Mouse (Mus musculus) lung, postnatal 4 days (tissue): ENCODE data around the gene Slc36a4.

Experiments
- DNase-seq, 2 experiments: peaks; one replicate each; pipeline ENCODE4 v3.0.0; 2021

The Slc36a4 gene

DNA sequence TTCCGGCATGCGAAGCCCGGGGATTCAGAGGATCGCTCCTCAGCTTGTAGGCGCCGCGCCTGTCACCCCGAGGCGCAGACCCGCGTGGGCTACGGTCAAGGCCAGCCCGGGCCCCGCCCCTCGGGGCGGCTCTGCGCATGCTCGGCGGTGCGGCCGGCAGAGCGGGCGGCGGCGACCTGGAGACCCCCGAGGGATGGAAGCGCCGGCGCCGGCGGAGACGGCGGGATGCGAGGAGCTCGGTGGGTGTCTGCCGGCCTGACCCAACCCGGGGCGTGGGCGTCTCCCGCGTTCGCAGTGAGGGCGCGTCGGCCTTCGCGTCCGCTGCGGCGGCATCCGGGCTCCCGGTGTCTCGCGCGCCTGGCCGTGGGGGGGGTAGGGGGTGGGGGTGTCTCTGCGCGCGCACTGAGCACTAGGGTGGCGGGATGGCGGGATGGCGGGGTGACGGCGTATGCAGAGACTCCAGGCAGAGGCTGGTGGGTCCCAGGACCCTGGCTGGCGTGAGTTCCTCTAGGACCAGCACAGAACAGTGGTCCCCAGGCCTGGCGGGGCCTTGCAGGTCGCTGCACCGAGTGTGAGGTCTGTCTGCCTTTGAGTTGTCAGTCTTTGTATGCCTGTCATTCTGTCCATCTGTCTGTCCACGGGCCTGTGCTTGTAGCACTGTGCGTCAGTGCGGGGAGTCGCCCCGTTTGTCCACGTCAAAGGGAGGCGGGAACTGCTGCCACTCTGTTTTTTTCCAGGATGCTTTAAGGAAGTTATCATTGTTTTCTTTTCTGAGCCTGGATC, at the start of gene Slc36a4:
Slc36a4 (plus strand) TSS at position 140 of the 783 bp plus-strand sequence.
- DNase-seq: peak; percentile 83

DNA sequence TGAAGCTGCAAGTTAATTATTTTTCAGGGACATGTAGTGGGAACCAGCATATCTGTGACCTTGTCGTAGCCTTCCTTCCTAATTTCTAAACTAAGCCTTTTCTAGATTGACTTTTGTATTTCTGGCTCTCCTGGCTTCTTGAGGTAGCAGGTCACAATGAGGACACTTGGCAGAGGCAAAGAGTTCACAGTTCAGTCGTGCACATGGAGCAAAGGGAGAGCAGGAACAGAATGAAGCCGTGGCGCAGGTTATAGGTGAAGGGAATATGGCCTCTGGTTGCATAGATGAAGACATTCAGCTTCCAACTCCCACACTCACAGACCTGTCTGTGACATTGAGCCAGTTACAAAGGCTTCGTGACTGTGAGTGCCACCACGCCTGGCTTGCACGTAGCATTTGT, 44.9 kb upstream of the Slc36a4 start:
- no peak for DNase-seq

DNA sequence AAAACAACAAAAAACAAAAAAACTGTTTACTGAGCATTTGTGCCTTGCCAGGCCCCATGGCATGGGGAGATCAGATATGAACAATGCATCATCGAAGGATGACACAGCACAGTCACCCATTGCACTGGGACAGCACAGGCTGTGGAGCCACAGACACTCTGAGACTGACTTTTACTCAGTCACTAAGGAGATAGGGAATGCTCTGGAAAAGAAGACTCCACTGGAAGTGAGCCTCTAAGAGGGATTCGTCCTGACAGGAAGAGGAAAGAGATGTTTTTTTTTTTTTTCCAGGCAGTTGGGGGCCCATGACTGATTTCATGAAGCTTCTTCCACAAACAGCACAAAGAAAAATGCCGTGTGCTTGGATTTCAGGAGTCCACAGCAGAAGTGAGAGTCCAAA, 40.1 kb upstream of the Slc36a4 start:
- no peak for DNase-seq

DNA sequence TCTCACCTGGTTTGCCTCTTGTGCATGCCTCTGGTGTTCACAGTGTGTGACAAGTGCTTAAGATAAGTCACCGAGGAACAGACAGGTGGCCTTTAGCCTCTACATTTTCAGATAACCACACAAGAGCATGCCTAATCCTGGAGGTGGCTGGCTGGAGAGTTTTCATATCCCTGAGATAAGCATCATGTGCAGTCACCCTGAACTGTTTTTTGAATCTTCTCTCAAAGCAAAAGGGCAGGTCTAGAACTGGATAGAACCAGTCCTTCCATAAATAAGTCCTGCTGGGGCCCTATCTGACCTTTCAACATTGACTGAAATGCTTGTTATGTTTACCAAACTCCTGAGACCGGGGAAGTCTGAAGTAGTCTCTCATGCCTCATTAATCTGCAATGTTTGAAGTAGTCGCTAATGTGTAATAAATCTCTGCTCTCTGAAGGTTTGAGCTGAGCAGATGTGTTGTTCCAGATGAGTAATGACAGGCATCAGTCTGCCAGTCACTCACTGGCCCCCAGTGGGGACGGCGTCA, 39.5 kb upstream of the Slc36a4 start:
- DNase-seq: peak in 1 of 2 experiments; percentile 11

DNA sequence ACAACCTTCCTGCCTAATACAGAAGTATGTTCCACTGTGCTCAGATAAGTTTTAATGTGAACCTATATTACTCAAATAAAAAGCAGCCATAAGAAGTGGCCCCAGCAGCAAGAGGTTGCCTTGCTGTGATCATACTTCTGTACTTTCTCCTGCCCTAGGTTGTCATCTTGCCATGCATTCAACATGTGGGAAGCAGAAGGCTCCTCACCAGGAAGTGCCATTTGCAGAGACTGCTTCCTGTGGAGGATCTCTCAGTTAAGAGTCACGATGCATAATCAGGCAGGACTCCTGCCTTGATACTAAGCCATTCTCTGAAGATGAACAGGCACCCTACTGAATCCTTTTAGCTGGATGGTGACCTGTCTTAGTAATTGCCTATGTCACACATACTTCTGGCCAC, 37.3 kb upstream of the Slc36a4 start:
- DNase-seq: no peak

DNA sequence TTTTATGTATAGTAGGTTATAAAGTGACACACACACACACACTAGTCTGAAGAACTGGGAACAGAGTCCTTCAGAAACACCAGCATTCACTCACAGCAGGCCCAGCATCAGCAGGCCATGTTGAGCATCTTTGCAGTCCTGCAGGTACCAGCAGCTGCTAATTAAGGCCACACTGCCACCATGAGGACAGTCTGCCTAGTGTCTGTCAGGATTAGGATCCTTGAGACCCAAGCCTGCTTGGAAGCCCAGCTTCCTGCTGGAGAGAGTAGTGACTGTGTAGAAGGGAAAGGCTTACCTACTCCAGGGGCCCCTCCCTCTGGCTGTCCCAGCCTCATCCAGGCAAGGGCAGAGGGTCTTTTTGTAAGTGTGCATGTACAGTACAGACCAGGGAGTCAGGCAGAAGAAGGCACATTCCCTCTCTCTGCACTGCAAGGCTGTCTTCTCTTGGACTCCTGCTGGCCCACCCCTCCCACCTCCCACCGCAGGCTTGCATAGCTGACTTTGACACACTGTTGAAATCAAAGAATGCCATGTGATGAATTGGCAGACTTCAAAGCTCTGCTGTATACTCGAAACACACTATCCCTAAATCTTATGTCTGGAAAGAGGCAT, 27.6 kb upstream of the Slc36a4 start:
- DNase-seq: peak; percentile 76 to 83

DNA sequence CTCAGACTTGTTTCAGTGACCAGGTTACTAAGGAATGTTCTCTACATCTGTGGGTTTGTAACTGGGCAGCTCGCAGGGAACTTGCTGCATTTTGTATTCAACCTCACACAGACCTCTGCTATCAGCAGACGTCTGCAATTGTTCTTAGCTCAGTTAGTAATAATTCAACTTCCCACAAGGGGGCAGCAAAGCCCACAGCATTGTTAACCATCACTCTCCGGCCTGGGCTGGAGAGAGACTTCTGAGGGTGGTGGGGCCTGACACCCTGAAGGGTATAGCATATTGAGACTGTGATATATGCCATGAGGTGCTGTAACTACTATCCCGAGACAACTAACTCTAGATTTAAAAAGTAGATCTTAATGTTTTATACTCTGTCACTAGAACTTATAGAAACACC, 24.3 kb upstream of the Slc36a4 start:
- peak in 1 of 2 experiments; percentile 77 for DNase-seq

DNA sequence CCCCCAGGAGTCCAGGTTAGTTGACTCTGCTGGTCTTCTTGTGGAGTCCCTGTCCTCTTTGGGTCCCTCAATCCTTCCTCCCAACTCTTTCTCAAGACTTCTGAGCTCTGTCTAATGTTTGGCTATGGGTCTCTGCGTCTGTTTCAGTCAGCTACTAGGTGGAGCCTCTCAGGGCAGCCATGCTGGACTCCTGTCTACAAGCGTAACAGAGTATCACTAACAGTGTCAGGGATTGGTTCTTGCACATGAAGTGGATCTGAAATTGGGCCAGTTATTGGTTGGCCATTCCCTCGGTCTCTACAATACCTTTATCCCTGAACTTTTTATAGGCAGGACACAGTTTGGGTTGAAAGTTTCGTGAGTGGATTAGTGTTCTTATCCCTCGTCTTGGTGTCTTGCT, 22.2 kb upstream of the Slc36a4 start:
- DNase-seq: no peak

DNA sequence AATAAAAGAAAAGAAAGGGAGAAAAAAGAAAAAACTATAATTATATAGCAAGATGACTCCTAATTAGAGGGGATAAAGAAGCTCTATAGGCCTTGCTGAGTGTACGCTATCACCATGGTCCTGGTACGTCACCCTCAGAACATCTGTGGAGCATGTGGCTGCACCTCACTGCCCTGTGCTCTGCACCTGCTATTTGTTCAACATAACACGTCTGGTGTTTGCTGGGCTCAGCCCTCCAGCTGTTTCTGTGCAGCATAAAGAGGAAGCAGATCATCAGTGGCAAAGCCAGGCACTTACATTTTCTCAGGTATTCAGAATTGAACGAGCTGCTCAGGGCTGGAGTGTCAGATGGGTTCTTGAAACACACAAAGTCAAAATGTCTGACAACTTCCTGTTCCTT, 15.7 kb upstream of the Slc36a4 start:
- no peak for DNase-seq

DNA sequence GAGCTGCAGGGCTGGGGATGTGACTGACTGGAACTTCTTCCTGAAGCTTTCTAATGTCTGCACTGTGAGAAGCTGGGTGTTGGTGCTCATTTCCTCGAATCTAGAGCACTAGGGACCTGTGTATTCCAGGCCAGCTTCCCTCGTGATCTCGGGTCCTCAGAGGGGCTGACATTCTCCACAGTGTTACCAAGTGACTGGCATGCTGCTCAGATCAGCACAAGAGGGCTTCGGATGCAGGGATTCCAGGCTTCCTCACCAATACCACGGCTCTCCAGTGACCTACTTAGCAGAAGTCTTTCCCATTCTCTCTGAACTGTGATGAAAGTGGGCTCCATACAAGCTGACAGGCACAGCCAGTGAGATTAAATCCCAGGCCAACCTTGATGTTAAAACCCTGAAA, 14.5 kb upstream of the Slc36a4 start:
- no peak for DNase-seq

DNA sequence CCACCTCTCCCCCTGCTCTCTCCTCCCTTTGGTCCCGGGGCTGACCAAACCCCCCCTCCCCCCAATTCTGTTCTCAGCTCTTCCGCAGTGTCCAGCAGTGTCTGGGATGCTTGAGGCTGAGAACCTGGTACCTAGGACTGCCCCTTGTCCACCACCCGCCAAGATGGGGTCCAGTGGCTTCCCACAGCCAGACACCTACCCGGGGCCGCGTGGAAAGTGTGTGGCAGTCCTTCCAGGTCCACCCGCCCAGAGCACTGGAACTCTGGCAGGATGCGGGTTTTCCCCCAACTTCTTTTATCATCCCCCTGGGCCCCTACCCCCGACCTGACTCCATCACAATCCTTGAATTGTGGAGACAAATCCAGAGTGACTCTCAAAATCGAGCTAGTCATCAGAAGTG, 3.8 kb upstream of the Slc36a4 start:
- no peak for DNase-seq

DNA sequence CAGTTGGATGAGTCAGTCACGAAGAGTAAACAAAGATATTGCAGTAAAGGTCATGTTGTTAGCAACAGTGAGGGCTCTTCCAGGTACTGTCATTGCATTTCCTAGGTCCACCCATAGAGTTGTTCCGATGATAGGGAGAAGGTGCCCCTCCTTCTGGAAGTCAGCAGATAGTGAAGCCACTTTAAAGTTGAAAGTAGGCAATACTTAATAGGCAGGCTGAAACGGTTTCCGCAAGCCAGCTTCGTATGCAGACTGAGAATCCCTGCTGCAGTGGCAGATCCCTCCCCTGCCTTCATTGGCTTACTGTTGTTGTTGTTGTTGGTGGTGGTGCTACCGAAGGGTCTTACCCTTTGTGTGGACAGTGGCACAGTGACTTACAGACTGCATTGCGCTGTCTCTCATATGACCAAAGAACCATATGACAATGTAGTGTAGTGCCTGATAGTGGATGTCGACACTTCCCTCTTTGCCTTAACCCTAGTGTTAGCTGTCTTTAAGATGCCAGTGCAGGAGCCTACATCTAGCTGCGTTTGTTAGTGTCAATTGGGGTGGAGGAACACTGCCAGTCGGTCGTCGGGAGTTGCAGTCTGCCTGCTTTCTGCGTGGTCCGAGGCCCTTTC, 449 bp upstream of the Slc36a4 start:
- DNase-seq: peak in 1 of 2 experiments; percentile 21

DNA sequence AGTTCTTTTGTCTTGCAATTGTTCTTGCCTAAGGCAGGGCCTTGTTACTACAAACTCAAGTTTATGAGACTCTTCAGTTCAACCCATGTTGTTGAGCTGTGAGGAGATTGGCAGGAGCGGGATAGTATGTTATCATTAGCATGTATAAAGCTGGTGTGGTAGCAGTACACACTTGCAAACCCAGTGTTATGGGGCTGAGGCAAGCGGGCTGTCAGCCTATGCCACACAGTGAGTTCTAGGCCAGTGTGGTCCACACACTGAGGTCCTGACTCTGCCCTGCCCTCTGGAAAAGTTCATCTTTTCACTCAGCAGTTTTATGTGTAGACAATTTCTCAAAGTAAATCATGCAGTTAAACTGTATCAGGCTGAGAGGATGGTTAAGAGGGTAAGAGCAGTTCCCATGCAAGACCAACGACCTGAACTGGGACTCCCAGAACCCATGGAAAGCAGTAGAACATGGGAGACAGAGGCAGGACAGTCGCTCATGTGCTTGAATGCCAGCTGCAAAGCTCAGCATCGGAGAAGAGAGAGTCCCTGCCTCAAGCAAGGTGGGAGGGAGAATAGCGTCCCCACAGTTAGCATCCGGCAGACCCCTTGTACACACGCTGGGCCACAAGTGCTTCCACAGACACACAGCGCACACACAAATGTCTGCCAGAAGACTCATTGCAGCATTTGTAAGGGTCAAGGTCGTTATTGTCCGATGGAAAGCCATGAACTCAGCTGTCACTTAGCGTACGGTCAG, 1.5 kb downstream of the Slc36a4 start:
- DNase-seq: no peak

DNA sequence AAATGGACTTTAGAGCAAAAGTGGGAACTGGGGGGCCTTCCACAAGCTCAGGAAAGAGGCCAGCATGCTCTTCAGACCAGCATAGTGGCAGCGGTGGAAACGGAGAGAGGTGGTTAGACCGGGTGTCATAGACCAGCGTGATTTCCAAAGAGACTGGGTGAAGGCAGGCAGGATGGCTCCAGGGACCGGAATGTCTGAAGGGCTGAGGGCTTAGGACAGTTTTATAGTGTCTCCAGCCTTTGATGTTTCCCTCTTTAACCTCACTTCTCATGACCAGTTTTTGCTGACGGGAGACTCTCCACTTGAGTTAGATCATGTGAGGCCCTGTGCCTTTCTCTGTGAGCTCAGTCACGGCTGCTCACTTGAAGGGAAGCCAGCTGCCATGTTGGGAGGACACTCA, 2.1 kb downstream of the Slc36a4 start:
- DNase-seq: no peak

DNA sequence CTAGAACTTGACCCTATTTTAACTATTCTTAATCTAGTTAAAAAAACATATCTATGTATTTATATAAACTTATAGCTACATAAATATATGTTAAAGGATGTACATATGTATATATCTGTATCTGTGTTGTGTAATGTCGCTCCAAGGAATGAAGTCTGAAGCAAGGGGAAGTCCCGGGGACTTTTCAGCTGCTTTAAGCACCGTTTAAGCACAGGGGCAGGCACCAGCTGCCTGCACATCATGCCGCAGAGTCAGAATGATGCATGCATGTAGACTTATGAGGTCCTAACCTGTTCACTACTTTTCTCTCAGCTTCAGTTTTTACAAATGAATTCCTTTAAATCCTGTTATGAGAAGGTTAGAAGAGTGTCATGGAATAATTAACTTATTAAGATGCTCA, 5.3 kb downstream of the Slc36a4 start:
- DNase-seq: no peak

DNA sequence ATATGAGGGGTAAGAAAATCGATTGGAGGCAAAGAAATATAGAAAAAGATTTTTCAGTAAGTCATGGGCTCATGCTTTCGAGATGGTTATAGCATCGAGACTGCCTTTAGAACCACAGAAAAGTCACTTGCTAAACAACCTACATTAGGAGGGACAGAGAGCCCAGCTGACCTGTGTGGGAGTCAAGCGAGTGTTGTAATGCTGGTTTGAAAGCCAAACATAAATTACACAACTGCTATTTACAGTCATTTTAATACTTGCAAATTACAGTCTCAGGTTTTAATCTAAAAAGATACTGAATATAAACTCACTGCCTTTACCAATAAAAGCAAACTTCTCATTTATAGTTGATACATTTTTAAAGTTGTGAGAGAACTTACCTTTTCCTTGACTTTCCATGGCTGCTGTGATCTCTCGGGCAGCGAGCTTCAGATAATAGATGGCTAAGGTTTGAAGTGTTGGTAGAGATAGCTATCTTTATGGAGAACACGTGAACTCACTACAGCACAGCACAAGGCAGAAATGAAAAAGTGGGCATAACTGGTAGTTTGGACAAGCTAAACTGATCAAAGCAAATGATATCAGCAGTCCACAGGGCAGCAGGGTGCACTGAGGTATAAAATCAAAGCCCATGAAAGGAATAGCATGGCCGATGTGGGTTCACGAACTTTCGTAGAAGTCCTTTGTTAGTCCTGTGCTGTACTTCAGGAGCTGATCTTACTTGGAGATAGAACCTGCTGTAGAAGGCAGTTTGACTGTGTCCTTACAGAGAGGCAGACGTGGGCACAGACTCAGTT, 5.9 kb downstream of the Slc36a4 start:
- no peak for DNase-seq

DNA sequence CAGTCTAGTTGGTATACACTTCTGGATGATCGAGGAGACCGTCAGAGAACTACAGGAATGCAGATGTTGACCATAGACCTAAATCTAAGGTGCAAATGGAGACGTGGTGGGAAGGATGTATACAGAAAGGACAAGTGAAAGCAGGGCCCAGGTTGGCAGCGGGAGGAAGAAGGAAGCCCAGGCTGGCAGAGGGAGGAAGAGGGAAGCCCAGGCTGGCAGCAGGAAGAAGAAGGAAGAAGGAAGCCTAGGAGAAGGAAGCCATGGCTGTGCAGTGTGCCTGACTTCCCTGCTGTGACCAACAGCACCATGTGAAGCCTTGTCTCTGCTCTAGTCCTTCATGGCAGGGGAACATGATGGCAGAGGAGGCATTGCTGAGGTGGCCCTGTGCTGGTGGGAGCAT, 7.8 kb downstream of the Slc36a4 start:
- DNase-seq: no peak

DNA sequence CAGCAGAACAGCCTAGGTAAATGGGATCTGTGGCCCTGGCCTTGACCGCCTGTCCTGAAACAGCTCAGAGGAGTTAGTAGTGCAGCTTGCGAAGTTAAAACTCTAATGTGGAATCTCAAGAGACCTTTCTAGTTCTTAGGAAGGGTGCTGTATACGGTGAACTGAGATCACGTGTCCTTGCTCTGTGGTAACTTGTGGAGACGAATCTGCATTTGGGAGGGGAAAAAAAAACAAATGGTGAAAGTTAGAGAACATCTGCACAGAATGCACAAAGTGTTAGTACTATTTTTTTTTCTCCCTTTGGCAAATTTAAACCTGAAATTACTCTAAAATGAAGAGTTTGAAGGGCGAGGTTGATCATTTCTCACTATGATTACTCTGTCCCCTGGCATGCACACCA, 8.8 kb downstream of the Slc36a4 start:
- DNase-seq: no peak

DNA sequence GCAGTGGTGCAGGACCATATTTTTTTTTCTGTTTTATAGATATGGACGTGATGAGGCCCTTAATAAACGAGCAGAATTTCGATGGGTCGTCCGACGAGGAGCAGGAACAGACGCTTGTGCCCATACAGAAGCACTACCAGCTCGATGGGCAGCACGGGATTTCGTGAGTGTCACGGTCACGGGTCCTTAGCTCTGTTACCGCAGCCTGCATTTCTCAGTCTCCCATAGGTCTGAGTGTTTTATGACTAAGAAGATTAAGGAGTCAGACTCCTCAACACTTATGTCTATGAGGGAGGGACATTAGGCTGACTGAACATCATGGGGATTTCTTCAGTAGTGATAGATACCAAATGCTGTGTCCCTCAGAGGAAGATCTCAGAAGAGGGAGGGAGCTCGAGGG, 10.1 kb downstream of the Slc36a4 start:
- no peak for DNase-seq

DNA sequence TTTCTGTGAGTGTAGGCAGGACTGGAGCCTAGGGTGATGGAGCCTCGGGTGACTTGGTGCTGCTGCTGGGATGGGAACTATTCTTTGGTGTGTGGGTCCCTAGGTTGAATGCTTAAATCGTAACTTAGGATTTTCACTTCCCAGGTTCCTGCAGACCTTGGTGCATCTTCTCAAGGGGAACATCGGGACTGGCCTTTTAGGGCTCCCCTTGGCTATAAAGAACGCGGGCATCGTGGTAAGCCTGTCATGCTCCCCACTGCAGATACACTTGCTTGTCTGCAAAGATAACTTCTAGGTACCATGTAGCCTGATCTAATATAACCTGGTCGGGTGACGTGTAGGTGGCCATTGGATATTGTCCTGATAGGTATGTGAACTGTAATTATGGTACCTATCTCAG, 11.0 kb downstream of the Slc36a4 start:
- DNase-seq: no peak

DNA sequence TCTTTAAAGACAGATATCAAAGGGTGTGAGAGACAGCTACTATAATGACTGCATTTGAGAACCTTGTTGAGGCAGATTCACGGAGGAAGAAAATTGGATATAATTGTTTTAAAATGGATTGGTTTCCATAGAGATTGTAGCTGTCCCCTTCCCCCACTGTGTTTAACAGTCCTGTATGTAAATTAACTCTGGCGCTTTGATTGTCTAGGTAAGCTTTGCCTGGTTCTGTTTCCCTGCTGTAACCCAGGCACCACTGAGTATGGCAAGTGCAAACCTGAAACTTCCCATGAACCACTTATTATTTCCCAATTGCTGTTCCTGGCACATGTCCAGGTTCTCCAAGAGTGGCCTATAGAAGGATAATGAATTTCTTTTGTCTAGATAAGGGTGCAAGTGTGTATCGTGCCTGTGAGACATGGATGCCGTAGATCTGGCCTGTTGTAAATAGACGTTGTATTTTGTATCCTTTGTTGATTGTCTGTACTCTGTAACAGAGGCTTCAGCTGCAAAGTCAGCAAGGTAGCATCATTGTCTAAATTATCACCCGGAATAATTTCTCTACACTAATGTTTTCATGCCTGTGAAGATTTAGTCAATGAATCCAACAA, 11.8 kb downstream of the Slc36a4 start:
- DNase-seq: no peak

DNA sequence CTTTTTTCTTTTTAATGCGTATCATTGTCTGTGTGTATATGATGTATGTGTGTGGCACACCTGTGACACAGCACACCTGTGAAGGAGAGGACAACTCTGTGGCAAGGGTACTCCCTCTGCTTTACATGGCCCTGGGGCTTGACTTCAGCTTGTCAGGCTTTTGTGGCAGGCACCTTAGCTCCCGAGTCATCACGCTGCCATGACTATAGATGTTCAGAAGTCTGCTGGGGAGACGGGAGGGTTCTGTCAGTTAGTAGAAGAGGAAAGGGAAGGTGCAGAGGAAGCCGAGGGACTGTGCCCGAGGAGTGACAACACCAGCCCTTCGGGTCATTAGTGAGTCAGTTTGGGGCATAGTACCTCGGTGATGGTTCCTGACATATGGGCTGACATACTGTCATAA, 13.0 kb downstream of the Slc36a4 start:
- DNase-seq: no peak
